Mouse (Mus musculus) neural tube, embryonic 12.5 days (tissue): ENCODE measurements around the gene Il2rb. TPM values are rescaled to one million over a fixed set of nuclear protein-coding genes. Genes with fewer than 3 reads are reported as not detected.

Experiments
- ATAC-seq: fragments of 200-750 bp; cut with Nextera tagmentation; 2 replicates; pipeline ENCODE4 v1.8.0; 2017; ENCODE audit warnings: low read depth, mild to moderate bottlenecking, moderate TSS enrichment, moderate library complexity; ENCODE audit not compliant: low FRiP score
- H3K27ac ChIP-seq: fragments of 300-500 bp; sonication (generic); 2 replicates; pipeline ENCODE4 v1.5.1; 2016
- H3K27me3 ChIP-seq: fragments of 300-500 bp; sonication (generic); replicated peaks from 2 replicates; pipeline ENCODE4 v1.6.1; 2016; ENCODE audit warnings: mild to moderate bottlenecking
- H3K36me3 ChIP-seq: fragments of 300-500 bp; sonication (generic); 2 replicates; pipeline ENCODE4 v1.6.1; 2016; ENCODE audit warnings: mild to moderate bottlenecking
- H3K4me1 ChIP-seq: fragments of 300-500 bp; sonication (generic); 2 replicates; pipeline ENCODE4 v1.6.1; 2016
- H3K4me2 ChIP-seq: fragments of 300-500 bp; sonication (generic); replicated peaks from 2 replicates; pipeline ENCODE4 v1.6.1; 2016; ENCODE audit warnings: mild to moderate bottlenecking
- H3K4me3 ChIP-seq: fragments of 300-500 bp; sonication (generic); 2 replicates; pipeline ENCODE4 v1.5.1; 2016
- H3K9ac ChIP-seq: fragments of 300-500 bp; sonication (generic); 2 replicates; pipeline ENCODE4 v1.6.1; 2016; ENCODE audit warnings: mild to moderate bottlenecking
- H3K9me3 ChIP-seq: fragments of 300-500 bp; sonication (generic); 2 replicates; pipeline ENCODE4 v1.6.1; 2016; ENCODE audit warnings: mild to moderate bottlenecking
- WGBS: fragments of 180-500 bp; shearing (Covaris S2); methylation state at CpG from one replicate; pipeline ENCODE4 v1.1.7; 2016; 5-methylcytosine and 5-hydroxymethylcytosine counted together
- polyA plus RNA-seq: library from polyadenylated mRNA; unstranded; fragments of >200 nt; fragmentation: Nextera tagmentation; extraction: Ambion mirVana; gene quantifications from 2 replicates; pipeline ENCODE4 v1.2.1, GENCODE M21; 2016

Gene Il2rb
- polyA plus RNA-seq, 1 experiment from 2014 or later, result not detected

- no peaks in the 10 kb centered on the region for H3K9me3 ChIP-seq
- 38% methylated on average over 7 of the region's 7 CpGs for WGBS
- no peak overlapping the region for H3K4me3 ChIP-seq
- H3K4me1 ChIP-seq, result peaks cover 8% of the 10 kb centered on the region; the same call in 1 of the 2 replicates
- H3K36me3 ChIP-seq, result no peaks in the 10 kb centered on the region
- H3K4me2 ChIP-seq, result no peak overlapping the region
- H3K27me3 ChIP-seq, result no peaks in the 10 kb centered on the region
- ATAC-seq, result no peak
- no peak overlapping the region for H3K27ac ChIP-seq
- H3K9ac ChIP-seq, result no peak overlapping the region
Observed at GRCm38 (mm10) chr15:78514393-78515146, 19.5 kb upstream of the Il2rb start.

DNA sequence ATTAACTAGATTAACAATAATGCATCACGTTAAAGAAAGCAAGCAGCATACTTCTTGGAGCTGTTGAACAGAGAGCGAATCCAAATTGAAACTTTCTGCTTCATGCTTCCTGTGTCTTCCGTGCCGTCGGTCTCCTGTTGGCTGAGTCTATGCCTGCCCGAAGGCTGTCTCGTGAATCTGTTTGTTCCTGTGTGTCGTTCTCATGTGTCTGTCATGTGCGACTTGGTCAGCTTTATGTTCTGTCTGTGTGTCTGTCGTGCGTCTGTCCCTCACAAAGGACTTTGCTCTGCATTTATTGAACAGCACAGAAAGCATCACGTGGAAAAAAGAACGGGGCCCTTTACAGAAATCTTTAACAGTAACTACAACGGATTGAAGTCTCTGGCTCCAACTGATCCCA is 17.9 kb upstream of the Il2rb start:
- no peak for ATAC-seq
- H3K4me3 ChIP-seq, result no peak overlapping the region
- no peaks in the 10 kb centered on the region for H3K9me3 ChIP-seq
- 89% methylated on average over 14 of the region's 14 CpGs for WGBS
- no peak overlapping the region for H3K27ac ChIP-seq
- no peaks in the 10 kb centered on the region for H3K36me3 ChIP-seq
- no peaks in the 10 kb centered on the region for H3K27me3 ChIP-seq
- H3K4me2 ChIP-seq, result no peak overlapping the region
- peaks cover 9% of the 10 kb centered on the region; the same call in 1 of the 2 replicates for H3K4me1 ChIP-seq
- H3K9ac ChIP-seq, result no peak overlapping the region

DNA sequence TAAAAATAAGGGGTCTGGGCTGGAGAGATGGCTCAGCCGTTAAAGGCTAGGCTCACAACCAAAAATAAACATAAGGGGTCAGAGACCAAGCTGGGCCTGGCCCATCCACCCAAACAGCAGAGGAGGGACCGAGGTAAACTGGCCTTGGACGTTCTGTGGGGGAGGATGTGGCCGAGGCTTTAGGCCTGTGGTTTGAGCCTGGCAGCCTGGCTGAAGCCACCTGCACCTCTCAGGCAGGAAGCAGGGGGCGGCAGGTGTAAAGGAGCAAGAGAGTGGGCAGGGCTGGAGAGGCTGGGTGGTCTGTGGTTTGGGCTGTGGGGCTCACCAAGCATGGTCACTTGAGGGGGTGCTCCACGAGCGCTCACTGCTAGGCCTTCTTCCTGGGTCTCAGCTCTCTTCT is 16.9 kb upstream of the Il2rb start:
- Histone ChIP-seq H3K27me3 (no peaks in the 10 kb centered on the region), H3K4me3 (no peak overlapping the region), H3K9ac (0 out of 2 replicates have a peak overlapping the region, but pooled peaks have one; percentile 10), H3K9me3 (no peaks in the 10 kb centered on the region), H3K4me2 (no peak overlapping the region), H3K36me3 (no peaks in the 10 kb centered on the region), H3K4me1 (peaks cover 9% of the 10 kb centered on the region; the same call in 1 of the 2 replicates), H3K27ac (no peak overlapping the region)
- WGBS, result 81% methylated on average over 7 of the region's 7 CpGs
- ATAC-seq, result no peak

- ATAC-seq, result no peak
- H3K27me3 ChIP-seq, result no peaks in the 10 kb centered on the region
- peaks cover 9% of the 10 kb centered on the region; the same call in 1 of the 2 replicates for H3K4me1 ChIP-seq
- H3K4me2 ChIP-seq, result no peak overlapping the region
- H3K27ac ChIP-seq, result no peak overlapping the region
- WGBS, result 93% methylated on average over 6 of the region's 6 CpGs
- H3K9me3 ChIP-seq, result no peaks in the 10 kb centered on the region
- no peak overlapping the region for H3K9ac ChIP-seq
- H3K4me3 ChIP-seq, result no peak overlapping the region
- H3K36me3 ChIP-seq, result no peaks in the 10 kb centered on the region
Observed at GRCm38 (mm10) chr15:78510736-78511135, 15.7 kb upstream of the Il2rb start.

- 0 out of 2 replicates have a peak, but pooled peaks cover 2% of the 10 kb centered on the region for H3K9me3 ChIP-seq
- no peaks in the 10 kb centered on the region for H3K36me3 ChIP-seq
- H3K4me3 ChIP-seq, result no peak overlapping the region
- H3K27ac ChIP-seq, result no peak overlapping the region
- H3K27me3 ChIP-seq, result no peaks in the 10 kb centered on the region
- peak overlapping the region; percentile 33 for H3K4me2 ChIP-seq
- H3K4me1 ChIP-seq, result peaks cover 9% of the 10 kb centered on the region; the same call in 1 of the 2 replicates
- 56% methylated on average over 8 of the region's 8 CpGs for WGBS
- H3K9ac ChIP-seq, result peak overlapping the region; percentile 6; the same call in 1 of the 2 replicates
- no peak for ATAC-seq
Observed at GRCm38 (mm10) chr15:78510121-78510576, 15.1 kb upstream of the Il2rb start.

DNA sequence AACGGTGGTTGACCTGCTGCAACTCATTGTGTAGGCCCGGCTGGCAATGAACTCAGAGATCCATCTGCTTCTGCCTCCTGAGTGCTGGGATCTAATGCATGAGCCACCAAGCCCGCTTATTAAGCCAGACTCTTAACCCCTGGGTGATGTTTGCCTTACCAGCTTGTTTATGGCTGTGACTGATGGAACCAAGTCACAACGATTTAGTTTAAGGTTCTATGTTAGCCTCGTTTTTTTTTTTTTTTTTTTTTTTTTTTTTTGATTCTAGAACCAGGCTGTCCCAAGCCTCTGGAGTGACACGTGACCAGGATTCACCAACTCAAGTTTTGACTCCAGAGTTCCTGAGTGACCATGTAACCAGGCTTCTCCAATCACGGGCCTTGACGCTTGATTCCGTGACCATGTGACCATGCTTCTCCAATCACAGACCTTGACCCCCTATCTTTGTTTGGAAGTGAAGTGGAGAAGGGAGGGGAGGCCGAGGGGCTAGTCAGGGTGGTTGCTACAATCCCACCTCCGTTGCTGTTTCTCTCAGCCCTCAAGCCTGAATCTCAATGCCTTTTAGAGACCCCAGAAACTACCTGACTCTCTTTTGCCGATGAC is 14.3 kb upstream of the Il2rb start:
- H3K9ac ChIP-seq, result peak overlapping the region; percentile 6; the same call in 1 of the 2 replicates
- H3K27ac ChIP-seq, result no peak overlapping the region
- peaks cover 9% of the 10 kb centered on the region; the same call in 1 of the 2 replicates for H3K4me1 ChIP-seq
- peak; percentile 29; the same call in 1 of the 2 replicates for ATAC-seq
- H3K4me2 ChIP-seq, result peak overlapping the region; percentile 33
- peaks cover 9% of the 10 kb centered on the region; the same call in 1 of the 2 replicates for H3K9me3 ChIP-seq
- H3K36me3 ChIP-seq, result no peaks in the 10 kb centered on the region
- no peaks in the 10 kb centered on the region for H3K27me3 ChIP-seq
- WGBS, result 41% methylated on average over 12 of the region's 12 CpGs
- H3K4me3 ChIP-seq, result no peak overlapping the region

DNA sequence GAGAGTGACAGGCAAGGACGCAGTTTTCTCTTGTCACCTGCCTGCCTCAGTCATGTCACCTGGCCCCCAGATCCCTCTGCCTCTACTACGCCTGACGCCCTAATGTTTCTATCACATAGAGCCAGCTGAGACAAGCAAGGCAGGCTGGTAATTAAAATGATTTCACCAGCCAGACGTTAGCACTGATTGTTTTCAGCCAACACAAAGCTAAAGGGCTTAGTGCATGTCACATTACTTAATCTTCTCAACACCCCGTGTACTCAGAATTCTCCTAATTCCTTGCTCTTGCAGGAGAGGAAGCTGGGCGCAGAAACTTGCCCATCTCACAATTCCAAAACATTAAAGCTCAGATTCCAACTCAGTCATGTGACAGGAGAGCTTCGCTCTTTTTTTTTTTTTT is 13.4 kb upstream of the Il2rb start:
- H3K9me3 ChIP-seq, result peaks cover 10% of the 10 kb centered on the region; the same call in 1 of the 2 replicates
- H3K36me3 ChIP-seq, result no peaks in the 10 kb centered on the region
- H3K4me2 ChIP-seq, result no peak overlapping the region
- WGBS, result 80% methylated on average over 7 of the region's 7 CpGs
- no peak overlapping the region for H3K4me3 ChIP-seq
- peaks cover 9% of the 10 kb centered on the region; the same call in 1 of the 2 replicates for H3K4me1 ChIP-seq
- no peak overlapping the region for H3K9ac ChIP-seq
- no peak for ATAC-seq
- H3K27ac ChIP-seq, result no peak overlapping the region
- no peaks in the 10 kb centered on the region for H3K27me3 ChIP-seq

GRCm38 (mm10) chr15:78505541-78505940 is 10.5 kb upstream of the Il2rb start:
- Histone ChIP-seq H3K27ac (no peak overlapping the region), H3K4me3 (no peak overlapping the region), H3K9ac (no peak overlapping the region), H3K4me1 (peaks cover 9% of the 10 kb centered on the region; the same call in 1 of the 2 replicates), H3K9me3 (peaks cover 10% of the 10 kb centered on the region; the same call in 1 of the 2 replicates), H3K36me3 (no peaks in the 10 kb centered on the region), H3K4me2 (no peak overlapping the region), H3K27me3 (no peaks in the 10 kb centered on the region)
- WGBS, result 84% methylated on average over 3 of the region's 3 CpGs
- ATAC-seq, result no peak

DNA sequence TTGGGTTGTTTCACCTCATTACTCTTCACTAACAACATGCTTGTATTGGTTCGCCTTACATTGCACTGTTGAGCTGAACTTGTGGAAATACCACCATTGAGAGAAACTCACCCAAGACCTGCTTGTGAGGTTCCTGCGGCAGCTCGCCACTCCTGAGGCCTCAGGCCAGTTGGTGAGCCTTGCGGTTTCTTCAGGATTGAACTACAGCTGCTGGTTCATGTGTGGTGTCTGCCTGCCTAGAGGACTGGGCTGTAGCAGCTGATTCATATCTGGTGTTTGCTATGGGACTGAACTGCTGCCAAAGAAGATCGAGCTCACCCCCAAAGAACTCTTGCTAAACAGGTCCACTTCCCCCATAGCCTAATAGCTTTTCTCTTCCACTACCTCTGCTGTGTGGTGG is 9.7 kb upstream of the Il2rb start:
- Histone ChIP-seq H3K9ac (no peak overlapping the region), H3K4me3 (no peak overlapping the region), H3K4me1 (peaks cover 3% of the 10 kb centered on the region; the same call in 1 of the 2 replicates), H3K4me2 (no peak overlapping the region), H3K27ac (no peak overlapping the region), H3K9me3 (peaks cover 10% of the 10 kb centered on the region; the same call in 1 of the 2 replicates), H3K27me3 (no peaks in the 10 kb centered on the region), H3K36me3 (no peaks in the 10 kb centered on the region)
- WGBS, result 90% methylated on average over 5 of the region's 5 CpGs
- no peak for ATAC-seq

- H3K9me3 ChIP-seq, result peaks cover 10% of the 10 kb centered on the region; the same call in 1 of the 2 replicates
- no peak overlapping the region for H3K9ac ChIP-seq
- ATAC-seq, result no peak
- no peaks in the 10 kb centered on the region for H3K36me3 ChIP-seq
- H3K27me3 ChIP-seq, result no peaks in the 10 kb centered on the region
- no peaks in the 10 kb centered on the region for H3K4me1 ChIP-seq
- 74% methylated on average over 1 of the region's 1 CpGs for WGBS
- H3K27ac ChIP-seq, result no peak overlapping the region
- no peak overlapping the region for H3K4me3 ChIP-seq
- no peak overlapping the region for H3K4me2 ChIP-seq
Observed at GRCm38 (mm10) chr15:78504013-78504412, 8.9 kb upstream of the Il2rb start.

DNA sequence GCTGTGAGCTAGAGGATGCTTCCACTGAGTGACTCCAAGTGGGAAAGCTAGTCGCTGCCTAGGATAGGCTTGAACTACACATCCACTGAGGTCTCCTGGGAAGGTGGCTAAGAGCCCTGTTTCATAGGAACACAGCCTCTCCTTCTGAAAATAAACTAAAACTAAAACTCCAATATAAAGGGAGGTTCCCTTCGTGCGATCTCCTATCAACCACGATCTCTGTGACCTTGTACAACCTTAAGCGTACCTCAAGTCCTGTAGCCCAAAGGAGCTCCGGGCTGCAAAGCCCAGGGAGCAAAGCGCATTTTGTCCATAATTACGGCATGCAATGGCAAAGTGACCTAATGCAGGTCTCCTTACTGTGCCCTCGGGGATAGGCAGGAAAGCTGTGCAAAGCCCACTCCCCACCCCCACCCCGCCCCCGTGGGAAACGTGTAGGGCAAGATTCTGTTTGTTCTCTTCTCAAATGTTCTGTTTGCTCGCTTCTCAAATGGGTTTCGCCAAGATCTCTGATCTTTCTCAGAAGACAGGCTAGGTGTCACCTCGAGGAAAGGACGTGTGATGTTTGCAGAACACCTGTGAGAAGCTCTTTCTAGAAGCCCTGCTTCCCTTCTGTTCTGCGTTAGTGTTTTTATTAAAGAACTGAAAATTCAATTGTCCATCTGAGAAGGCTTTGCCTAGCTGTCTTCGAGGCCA is 7.5 kb upstream of the Il2rb start:
- ATAC-seq, result no peak
- no peak overlapping the region for H3K9ac ChIP-seq
- H3K4me2 ChIP-seq, result no peak overlapping the region
- H3K9me3 ChIP-seq, result peaks cover 10% of the 10 kb centered on the region; the same call in 1 of the 2 replicates
- no peak overlapping the region for H3K4me3 ChIP-seq
- no peaks in the 10 kb centered on the region for H3K4me1 ChIP-seq
- 86% methylated on average over 18 of the region's 18 CpGs for WGBS
- no peak overlapping the region for H3K27ac ChIP-seq
- H3K36me3 ChIP-seq, result no peaks in the 10 kb centered on the region
- H3K27me3 ChIP-seq, result no peaks in the 10 kb centered on the region
